Mouse (Mus musculus) olfactory bulb, adult 2 months (tissue): ENCODE data around the gene 3110009E18Rik. TPM values are rescaled to one million over a fixed set of nuclear protein-coding genes. Genes with fewer than 3 reads are reported as not detected.

ENCODE experiments used
- H3K27ac ChIP-seq: fragments of 200-500 bp; 2 replicates; pipeline ENCODE4 v1.5.1; 2012; ENCODE audit warnings: low read depth, low read length; ENCODE audit not compliant: insufficient read depth
- H3K4me1 ChIP-seq: fragments of 200-500 bp; 2 replicates; pipeline ENCODE4 v1.6.1; 2012; ENCODE audit warnings: low read length; ENCODE audit not compliant: control insufficient read depth, insufficient read depth
- H3K4me3 ChIP-seq: fragments of 200-500 bp; 2 replicates; pipeline ENCODE4 v1.5.1; 2012; ENCODE audit warnings: mild to moderate bottlenecking, low read depth, low read length, moderate library complexity; ENCODE audit not compliant: insufficient read depth
- CTCF ChIP-seq: fragments of 200-500 bp; IDR thresholded peaks from 2 replicates; pipeline ENCODE4 v1.5.1; 2012; ENCODE audit warnings: low read depth, mild to moderate bottlenecking, low read length, moderate library complexity; ENCODE audit not compliant: insufficient read depth
- POLR2A ChIP-seq: fragments of 200-500 bp; IDR thresholded peaks from 2 replicates; pipeline ENCODE4 v1.6.1; 2012; ENCODE audit warnings: mild to moderate bottlenecking, low read depth, low read length, moderate library complexity; ENCODE audit not compliant: insufficient read depth
- WGBS: fragments of 180-500 bp; shearing (Covaris S2); methylation state at CpG from one replicate; pipeline ENCODE4 v1.1.7; 2018; 5-methylcytosine and 5-hydroxymethylcytosine counted together
- polyA plus RNA-seq: library from polyadenylated mRNA; stranded (reverse); fragments of >200 nt; gene quantifications from 2 replicates; pipeline ENCODE4 v1.2.4, GENCODE M21; 2012; ENCODE audit warnings: low replicate concordance; ENCODE audit not compliant: missing spikeins, insufficient read depth, insufficient read length

3110009E18Rik gene
- polyA plus RNA-seq, 1 experiment = not detected

DNA sequence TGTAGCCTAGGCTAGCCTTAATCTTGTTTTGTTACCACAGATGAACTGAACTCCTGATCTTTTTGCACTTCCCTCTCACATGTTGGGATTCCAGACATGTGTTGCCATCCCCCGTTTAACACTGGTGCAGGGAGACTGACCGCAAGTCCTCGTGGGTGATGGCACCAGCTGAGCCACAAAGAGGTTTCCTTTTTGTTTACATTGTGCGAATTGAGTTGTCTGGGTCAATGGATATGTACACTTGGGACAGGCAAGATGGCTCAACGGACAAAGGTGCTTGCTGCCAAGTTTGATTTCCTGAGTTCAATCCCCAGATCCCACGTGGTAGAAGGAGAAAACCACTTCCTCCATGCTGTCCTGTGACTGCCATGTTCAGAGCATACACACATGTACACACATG lies 71.3 kb downstream of the 3110009E18Rik start:
- Histone ChIP-seq H3K27ac (no peak overlapping the region), H3K4me3 (no peak overlapping the region), H3K4me1 (peaks cover 5% of the 10 kb centered on the region; the same call in 1 of the 2 replicates)
- 87% methylated on average over 6 of the region's 6 CpGs for WGBS
- no peak for TF ChIP-seq POLR2A
- TF ChIP-seq CTCF = no peak

DNA sequence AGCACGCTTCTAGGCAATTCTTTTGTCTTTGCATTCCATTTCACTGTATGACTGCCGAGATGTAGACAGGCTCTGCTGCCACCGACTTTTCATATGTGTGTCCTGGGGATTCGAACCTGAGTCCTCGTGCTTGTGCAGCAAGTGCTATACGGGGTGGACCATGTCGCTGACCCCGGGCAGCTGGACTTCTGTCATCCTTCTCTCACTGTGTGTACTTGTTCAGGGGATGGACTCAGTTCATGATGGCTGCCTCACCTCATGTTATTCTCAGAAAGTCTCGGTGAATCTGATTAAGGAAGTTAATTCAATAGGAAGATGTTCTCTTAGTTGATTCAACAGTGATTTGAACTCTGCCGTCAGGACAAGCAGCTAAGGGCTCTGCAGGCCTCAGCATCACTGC lies 72.6 kb downstream of the 3110009E18Rik start:
- Histone ChIP-seq H3K4me3 (no peak overlapping the region), H3K4me1 (peaks cover 5% of the 10 kb centered on the region; the same call in 1 of the 2 replicates), H3K27ac (no peak overlapping the region)
- 94% methylated on average over 10 of the region's 10 CpGs for WGBS
- TF ChIP-seq CTCF = no peak
- no peak for TF ChIP-seq POLR2A

DNA sequence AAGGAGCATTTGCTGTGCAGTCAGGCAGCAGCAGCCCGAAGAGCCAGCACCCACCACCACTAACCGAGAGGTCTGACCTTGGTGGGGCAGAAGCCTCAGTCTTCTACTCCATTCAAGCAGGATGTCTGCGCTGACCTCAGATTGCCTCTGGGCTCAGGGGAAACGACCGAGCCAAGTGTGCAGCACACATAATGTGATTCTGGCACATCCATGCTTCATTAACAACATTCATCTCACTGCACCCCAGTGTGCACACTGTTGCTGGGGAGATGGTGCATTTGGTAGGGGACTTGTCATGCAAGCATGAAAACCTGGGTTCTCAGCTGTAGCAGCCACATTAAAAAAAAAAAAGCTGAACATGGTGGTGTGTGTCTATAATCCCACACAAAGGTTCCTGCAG lies 75.0 kb downstream of the 3110009E18Rik start:
- Histone ChIP-seq H3K27ac (no peak overlapping the region), H3K4me1 (peaks cover 5% of the 10 kb centered on the region; the same call in 1 of the 2 replicates), H3K4me3 (no peak overlapping the region)
- TF ChIP-seq CTCF = no peak
- no peak for TF ChIP-seq POLR2A
- WGBS = 50% methylated on average over 5 of the region's 5 CpGs

DNA sequence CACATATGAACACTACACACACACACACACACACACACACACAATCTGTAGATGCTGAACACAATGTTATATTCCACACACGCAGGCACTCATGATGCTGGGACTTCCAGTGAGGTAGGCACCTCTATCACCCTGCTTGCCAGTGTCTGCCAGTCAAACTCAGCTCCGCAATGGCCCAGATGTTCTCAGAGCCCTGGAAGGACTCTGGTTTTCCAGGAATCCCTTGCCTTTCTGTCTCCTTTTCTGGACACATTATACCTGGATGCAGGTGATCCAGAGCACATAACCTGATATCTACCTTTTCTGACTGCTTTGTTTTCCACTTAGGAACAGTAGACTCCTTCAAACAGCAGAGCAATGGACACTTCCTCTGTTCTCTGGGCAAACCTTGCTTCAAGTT lies 75.7 kb downstream of the 3110009E18Rik start:
- no peak for TF ChIP-seq CTCF
- no peak for TF ChIP-seq POLR2A
- WGBS = 89% methylated on average over 2 of the region's 2 CpGs
- Histone ChIP-seq H3K27ac (no peak overlapping the region), H3K4me3 (no peak overlapping the region), H3K4me1 (peaks cover 3% of the 10 kb centered on the region; the same call in 1 of the 2 replicates)

DNA sequence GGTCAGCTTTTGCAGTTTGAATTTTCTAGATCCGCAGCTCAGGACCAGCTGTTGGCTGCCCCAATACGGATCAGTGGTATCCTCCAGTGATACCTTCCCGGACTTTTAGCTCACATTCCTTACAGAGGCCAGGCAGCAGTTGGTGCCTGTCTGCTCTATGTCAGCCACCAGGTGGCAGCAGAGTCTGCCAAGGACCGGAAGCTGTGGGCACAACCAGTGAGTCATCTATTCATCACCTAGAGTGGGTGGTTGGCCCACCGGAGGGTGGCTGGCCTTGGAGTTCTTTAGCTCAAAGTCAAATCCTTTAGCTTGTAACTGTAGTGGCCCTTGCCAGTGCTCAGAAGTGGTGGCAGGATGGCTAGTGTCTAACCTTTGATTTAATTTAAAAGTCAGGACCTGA lies 76.2 kb downstream of the 3110009E18Rik start:
- Histone ChIP-seq H3K27ac (no peak overlapping the region), H3K4me3 (no peak overlapping the region), H3K4me1 (peaks cover 3% of the 10 kb centered on the region; the same call in 1 of the 2 replicates)
- no peak for TF ChIP-seq POLR2A
- peak; percentile 91 for TF ChIP-seq CTCF
- WGBS = 16% methylated on average over 5 of the region's 5 CpGs

DNA sequence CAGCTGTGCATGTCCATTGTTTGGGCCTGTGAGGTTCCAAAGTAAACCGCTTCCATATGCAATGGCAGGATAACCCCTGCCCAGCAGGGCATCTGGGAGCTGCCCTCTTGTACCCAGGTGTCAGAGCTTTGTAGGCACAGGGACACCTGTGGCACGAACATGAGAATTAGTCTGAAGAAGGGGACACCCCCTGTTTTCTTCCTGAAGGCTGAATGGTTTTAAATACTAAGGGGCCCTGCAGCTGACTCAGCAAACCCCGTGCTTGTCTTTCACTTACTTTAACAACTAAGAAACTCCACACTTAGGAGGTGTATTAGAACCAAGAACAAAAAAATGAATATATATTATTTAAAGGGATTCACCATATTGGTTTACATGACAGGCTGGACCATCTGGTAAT lies 77.2 kb downstream of the 3110009E18Rik start:
- TF ChIP-seq CTCF (no peak), POLR2A (no peak)
- peaks cover 5% of the 10 kb centered on the region for H3K4me1 ChIP-seq
- H3K4me3 ChIP-seq = no peak overlapping the region
- WGBS = 70% methylated on average over 3 of the region's 3 CpGs
- no peak overlapping the region for H3K27ac ChIP-seq

DNA sequence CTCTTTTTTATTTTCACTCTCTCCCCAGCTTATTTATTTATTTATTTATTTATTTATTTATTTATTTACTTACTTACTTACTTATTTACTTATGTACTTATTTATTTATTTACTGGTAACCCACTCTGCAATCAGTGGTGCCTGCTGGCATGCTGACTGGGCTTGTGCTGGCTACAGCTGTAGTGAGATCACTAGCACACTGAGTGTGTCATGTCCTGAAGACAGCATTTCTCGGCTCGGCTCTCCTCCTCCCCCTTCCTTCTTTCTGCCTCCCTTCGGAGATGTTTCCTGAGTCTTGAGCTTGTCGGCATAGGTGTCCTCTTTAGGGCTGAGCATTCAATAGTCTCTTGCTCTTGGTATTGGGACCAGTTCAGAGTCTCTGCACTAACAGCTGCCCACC lies 78.0 kb downstream of the 3110009E18Rik start:
- 83% methylated on average over 4 of the region's 4 CpGs for WGBS
- H3K4me3 ChIP-seq = no peak overlapping the region
- TF ChIP-seq POLR2A (no peak), CTCF (no peak)
- peaks cover 5% of the 10 kb centered on the region for H3K4me1 ChIP-seq
- H3K27ac ChIP-seq = no peak overlapping the region

DNA sequence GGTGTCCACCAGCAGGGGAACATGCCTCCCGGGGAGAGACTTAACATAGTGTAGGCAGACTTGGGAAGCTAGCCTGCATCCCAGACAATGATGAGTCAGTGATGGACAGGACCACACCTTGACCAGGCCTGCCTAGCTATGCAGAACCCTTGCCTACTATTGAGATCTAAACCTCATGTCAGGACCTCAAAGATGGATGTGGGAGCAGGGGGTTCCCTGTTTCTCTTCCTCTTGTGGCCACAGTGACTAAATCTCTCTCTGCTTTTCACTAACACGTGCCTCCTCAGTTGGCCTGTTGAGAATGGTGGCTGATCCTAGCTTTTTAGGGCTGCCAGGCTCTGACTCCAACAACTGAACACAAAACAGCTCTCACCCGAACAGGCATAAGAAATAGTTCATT lies 81.6 kb downstream of the 3110009E18Rik start:
- H3K27ac ChIP-seq = no peak overlapping the region
- peaks cover 4% of the 10 kb centered on the region; the same call in 1 of the 2 replicates for H3K4me1 ChIP-seq
- TF ChIP-seq POLR2A = no peak
- 55% methylated on average over 3 of the region's 3 CpGs for WGBS
- H3K4me3 ChIP-seq = no peak overlapping the region

DNA sequence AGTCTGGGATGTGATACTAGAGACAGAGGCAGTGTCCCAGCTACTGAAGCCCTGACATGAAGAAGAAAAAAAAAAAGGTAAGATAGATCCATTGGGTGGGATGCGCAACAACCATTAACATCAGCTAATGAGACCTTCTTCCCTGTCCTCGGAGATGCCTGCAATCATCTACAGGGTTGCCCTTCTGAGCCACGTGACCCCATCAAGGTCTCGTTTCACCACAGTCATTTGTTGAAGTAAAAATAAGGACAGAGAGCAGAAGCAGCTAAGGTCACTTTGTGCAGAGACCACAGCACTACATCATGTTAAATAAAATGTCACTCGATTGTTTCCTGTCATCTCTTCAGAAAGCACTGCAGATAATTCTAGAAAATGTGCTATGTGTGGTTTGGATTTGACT lies 82.8 kb downstream of the 3110009E18Rik start:
- TF ChIP-seq POLR2A (no peak), CTCF (no peak)

DNA sequence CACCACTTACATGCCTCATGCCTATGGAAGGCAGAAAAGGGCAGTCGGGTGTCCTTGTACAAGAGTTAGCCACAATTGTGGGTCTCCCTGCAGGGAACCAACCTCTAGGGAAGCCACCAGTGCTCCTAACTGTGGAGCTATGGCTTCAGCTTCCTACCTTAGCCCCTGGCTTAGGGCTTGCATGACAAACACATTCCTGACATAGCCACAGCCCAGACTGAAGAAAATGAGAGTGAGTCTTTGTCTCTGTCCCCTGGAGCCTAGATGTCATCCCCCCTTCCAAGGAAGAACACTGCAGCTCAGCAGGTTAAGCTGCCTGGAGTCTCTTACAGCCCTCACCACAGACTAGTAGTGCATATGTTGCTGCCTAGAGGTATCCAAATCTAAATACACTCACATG lies 83.8 kb downstream of the 3110009E18Rik start:
- Histone ChIP-seq H3K4me1 (peaks cover 6% of the 10 kb centered on the region; the same call in 1 of the 2 replicates), H3K4me3 (no peak overlapping the region), H3K27ac (no peak overlapping the region)
- WGBS = 65% methylated on average over 1 of the region's 1 CpGs
- TF ChIP-seq POLR2A = no peak

More for the DNA sequence above, 82.8 kb downstream of the 3110009E18Rik start:
- H3K27ac ChIP-seq = no peak overlapping the region
- no peak overlapping the region for H3K4me3 ChIP-seq
- peaks cover 6% of the 10 kb centered on the region; the same call in 1 of the 2 replicates for H3K4me1 ChIP-seq
- WGBS = 87% methylated on average over 5 of the region's 5 CpGs
